Mouse (Mus musculus) kidney, adult 2 months (tissue): Measurements from ENCODE around the gene Tinf2.

Source experiments
- CTCF ChIP-seq: fragments of 200-500 bp; conservative IDR thresholded peaks from 2 replicates; pipeline ENCODE4 v1.5.1; 2011; ENCODE audit warnings: low read depth, mild to moderate bottlenecking, control low read depth, low read length, moderate library complexity, mixed read lengths; ENCODE audit not compliant: insufficient read depth, insufficient read length
- POLR2A ChIP-seq: fragments of 200-500 bp; IDR thresholded peaks from one replicate; pipeline ENCODE4 v1.6.1; 2011; ENCODE audit warnings: low read depth, low read length, control low read depth

GRCm38 (mm10) chr14:55707397-55707796 lies 25.8 kb upstream of the Tinf2 start:
- TF ChIP-seq CTCF (no peak), POLR2A (no peak)
